Mouse (Mus musculus): ENCODE results near the gene G6pc3. TPM values are rescaled to one million over a fixed set of nuclear protein-coding genes. Genes with fewer than 3 reads are reported as not detected.

G6pc3 gene
- polyA plus RNA-seq, 1 experiment from 2014 or later, result 41.9 TPM

GRCm38 (mm10) chr11:102230006-102230741 lies 40.8 kb downstream of the G6pc3 start, which contains the start of gene Hdac5:
Hdac5 (minus strand) TSS chr11:102230166.
- ATAC-seq (ENCODE audit: insufficient number of reproducible peaks, low FRiP score, low TSS enrichment, low read depth), result peak; percentile 89
- peaks cover 5% of the 10 kb centered on the region; the same call in 1 of the 2 replicates for H3K27me3 ChIP-seq (ENCODE audit: control insufficient read depth, insufficient read depth, low read length)
- H3K4me1 ChIP-seq (ENCODE audit: control insufficient read depth, insufficient read depth, low read length), result peaks cover 24% of the 10 kb centered on the region; the same call in 1 of the 2 replicates
- no peaks in the 10 kb centered on the region for H3K9me3 ChIP-seq (ENCODE audit: control insufficient read depth, low read length)
- H3K4me3 ChIP-seq (ENCODE audit: low read depth, low read length), result peak within 1 kb of the TSS; percentile 75
- H3K9ac ChIP-seq (ENCODE audit: low read length), result peak within 1 kb of the TSS; percentile 74
- no peak within 1 kb of the TSS for H3K27ac ChIP-seq (replicated peaks; ENCODE audit: low read depth, low read length)
- DNase-seq (ENCODE audit: low spot score), result peak; percentile 99
- under 1% methylated on average over 47 of the region's 49 CpGs for WGBS
- peak within 1 kb of the TSS; percentile 75 for H3K4me2 ChIP-seq (ENCODE audit: low read depth, severe bottlenecking)
- no peaks in the 10 kb centered on the region for H3K36me3 ChIP-seq (ENCODE audit: control insufficient read depth, insufficient read depth, low read length)

GRCm38 (mm10) chr11:102236022-102236421 lies 46.6 kb downstream of the G6pc3 start:
- Histone ChIP-seq H3K9me3 (ENCODE audit: control insufficient read depth, low read length) (no peaks in the 10 kb centered on the region), H3K4me3 (ENCODE audit: low read depth, low read length) (no peak overlapping the region), H3K27me3 (ENCODE audit: control insufficient read depth, insufficient read depth, low read length) (no peaks in the 10 kb centered on the region), H3K27ac (replicated peaks; ENCODE audit: low read depth, low read length) (no peak overlapping the region), H3K4me1 (ENCODE audit: control insufficient read depth, insufficient read depth, low read length) (no peaks in the 10 kb centered on the region), H3K4me2 (ENCODE audit: low read depth, severe bottlenecking) (no peak overlapping the region), H3K36me3 (ENCODE audit: control insufficient read depth, insufficient read depth, low read length) (no peaks in the 10 kb centered on the region), H3K9ac (ENCODE audit: low read length) (no peak overlapping the region)
- WGBS, result 71% methylated on average over 2 of the region's 2 CpGs
- ATAC-seq (ENCODE audit: insufficient number of reproducible peaks, low FRiP score, low TSS enrichment, low read depth) (no peak), DNase-seq (ENCODE audit: low spot score) (no peak)

GRCm38 (mm10) chr11:102240636-102241035 lies 51.2 kb downstream of the G6pc3 start:
- Histone ChIP-seq H3K36me3 (ENCODE audit: control insufficient read depth, insufficient read depth, low read length) (no peaks in the 10 kb centered on the region), H3K9ac (ENCODE audit: low read length) (no peak overlapping the region), H3K4me1 (ENCODE audit: control insufficient read depth, insufficient read depth, low read length) (0 out of 2 replicates have a peak, but pooled peaks cover 3% of the 10 kb centered on the region), H3K27me3 (ENCODE audit: control insufficient read depth, insufficient read depth, low read length) (no peaks in the 10 kb centered on the region), H3K9me3 (ENCODE audit: control insufficient read depth, low read length) (no peaks in the 10 kb centered on the region), H3K4me2 (ENCODE audit: low read depth, severe bottlenecking) (no peak overlapping the region), H3K4me3 (ENCODE audit: low read depth, low read length) (no peak overlapping the region), H3K27ac (replicated peaks; ENCODE audit: low read depth, low read length) (no peak overlapping the region)
- WGBS, result 86% methylated on average over 6 of the region's 6 CpGs
- ATAC-seq (ENCODE audit: insufficient number of reproducible peaks, low FRiP score, low TSS enrichment, low read depth), result no peak
- DNase-seq (ENCODE audit: low spot score), result no peak

- H3K9me3 ChIP-seq (ENCODE audit: control insufficient read depth, low read length), result no peaks in the 10 kb centered on the region
- H3K4me1 ChIP-seq (ENCODE audit: control insufficient read depth, insufficient read depth, low read length), result 0 out of 2 replicates have a peak, but pooled peaks cover 3% of the 10 kb centered on the region
- no peaks in the 10 kb centered on the region for H3K36me3 ChIP-seq (ENCODE audit: control insufficient read depth, insufficient read depth, low read length)
- H3K4me2 ChIP-seq (ENCODE audit: low read depth, severe bottlenecking), result no peak overlapping the region
- 79% methylated on average over 5 of the region's 5 CpGs for WGBS
- DNase-seq (ENCODE audit: low spot score) (no peak), ATAC-seq (ENCODE audit: insufficient number of reproducible peaks, low FRiP score, low TSS enrichment, low read depth) (no peak)
- no peak overlapping the region for H3K27ac ChIP-seq (replicated peaks; ENCODE audit: low read depth, low read length)
- H3K4me3 ChIP-seq (ENCODE audit: low read depth, low read length), result no peak overlapping the region
- no peaks in the 10 kb centered on the region for H3K27me3 ChIP-seq (ENCODE audit: control insufficient read depth, insufficient read depth, low read length)
- no peak overlapping the region for H3K9ac ChIP-seq (ENCODE audit: low read length)
Observed at GRCm38 (mm10) chr11:102241246-102241645, 51.8 kb downstream of the G6pc3 start.

- H3K27me3 ChIP-seq (ENCODE audit: control insufficient read depth, insufficient read depth, low read length), result no peaks in the 10 kb centered on the region
- no peak overlapping the region for H3K4me2 ChIP-seq (ENCODE audit: low read depth, severe bottlenecking)
- ATAC-seq (ENCODE audit: insufficient number of reproducible peaks, low FRiP score, low TSS enrichment, low read depth) (no peak), DNase-seq (ENCODE audit: low spot score) (no peak)
- 48% methylated on average over 5 of the region's 5 CpGs for WGBS
- 0 out of 2 replicates have a peak, but pooled peaks cover 3% of the 10 kb centered on the region for H3K4me1 ChIP-seq (ENCODE audit: control insufficient read depth, insufficient read depth, low read length)
- no peaks in the 10 kb centered on the region for H3K36me3 ChIP-seq (ENCODE audit: control insufficient read depth, insufficient read depth, low read length)
- H3K9ac ChIP-seq (ENCODE audit: low read length), result no peak overlapping the region
- H3K27ac ChIP-seq (replicated peaks; ENCODE audit: low read depth, low read length), result no peak overlapping the region
- no peak overlapping the region for H3K4me3 ChIP-seq (ENCODE audit: low read depth, low read length)
- no peaks in the 10 kb centered on the region for H3K9me3 ChIP-seq (ENCODE audit: control insufficient read depth, low read length)
Observed at GRCm38 (mm10) chr11:102241874-102242273, 52.5 kb downstream of the G6pc3 start.

Small RNA genes lying within 50 kb of the gene (microRNA-seq; reads per million reads assigned to microRNA genes)
- 0.92 reads per million for gene Mir8101

Other genes with a start within 250 kb of the G6pc3 start
- gene Sost, start 222.6 kb upstream of the G6pc3 start, polyA plus RNA-seq (2014; fragmentation: Nextera tagmentation; extraction: Ambion mirVana), result 0.41 and 0.43 TPM in 2 replicates
- gene Cfap97d1, start 205.3 kb upstream of the G6pc3 start, polyA plus RNA-seq (2014; fragmentation: Nextera tagmentation; extraction: Ambion mirVana), result not detected in 2 replicates
- gene Dusp3, start 202.6 kb upstream of the G6pc3 start, polyA plus RNA-seq (2014; fragmentation: Nextera tagmentation; extraction: Ambion mirVana), result 9.8 and 11.3 TPM in 2 replicates
- gene Mpp3, start 161.2 kb upstream of the G6pc3 start, polyA plus RNA-seq (2014; fragmentation: Nextera tagmentation; extraction: Ambion mirVana), result 11.3 and 12.7 TPM in 2 replicates
- 0.35 and 0.47 TPM in 2 replicates for gene Cd300lg, start 148.1 kb upstream of the G6pc3 start, polyA plus RNA-seq (2014; fragmentation: Nextera tagmentation; extraction: Ambion mirVana)
- 9.1 and 10.7 TPM in 2 replicates for gene Mpp2, start 101.1 kb upstream of the G6pc3 start, polyA plus RNA-seq (2014; fragmentation: Nextera tagmentation; extraction: Ambion mirVana)
- gene Ppy, start 88.3 kb upstream of the G6pc3 start, polyA plus RNA-seq (2014; fragmentation: Nextera tagmentation; extraction: Ambion mirVana), result not detected in 2 replicates
- gene Pyy, start 81.8 kb upstream of the G6pc3 start, polyA plus RNA-seq (2014; fragmentation: Nextera tagmentation; extraction: Ambion mirVana), result not detected in 2 replicates
- 0.08 and 0.13 TPM in 2 replicates for gene Nags, start 44.1 kb upstream of the G6pc3 start, polyA plus RNA-seq (2014; fragmentation: Nextera tagmentation; extraction: Ambion mirVana)
- gene Tmem101, start 33.2 kb upstream of the G6pc3 start, polyA plus RNA-seq (2014; fragmentation: Nextera tagmentation; extraction: Ambion mirVana), result 39.3 and 41.2 TPM in 2 replicates
- gene Lsm12, start 4.3 kb upstream of the G6pc3 start, polyA plus RNA-seq (2014; fragmentation: Nextera tagmentation; extraction: Ambion mirVana), result 74.5 and 88.5 TPM in 2 replicates
- 21.3 and 24.0 TPM in 2 replicates for gene Hdac5, start 40.5 kb downstream of the G6pc3 start, polyA plus RNA-seq (2014; fragmentation: Nextera tagmentation; extraction: Ambion mirVana)
- 26.9 and 27.8 TPM in 2 replicates for gene BC030867, start 59.3 kb downstream of the G6pc3 start, polyA plus RNA-seq (2014; fragmentation: Nextera tagmentation; extraction: Ambion mirVana)
- gene Asb16, start 79.1 kb downstream of the G6pc3 start, polyA plus RNA-seq (2014; fragmentation: Nextera tagmentation; extraction: Ambion mirVana), result 0.13 and 0.33 TPM in 2 replicates
- 46.7 and 51.5 TPM in 2 replicates for gene Tmub2, start 95.3 kb downstream of the G6pc3 start, polyA plus RNA-seq (2014; fragmentation: Nextera tagmentation; extraction: Ambion mirVana)
- 20.0 and 22.1 TPM in 2 replicates for gene Atxn7l3, start 107.0 kb downstream of the G6pc3 start, polyA plus RNA-seq (2014; fragmentation: Nextera tagmentation; extraction: Ambion mirVana)
- 87.0 and 91.4 TPM in 2 replicates for gene Ubtf, start 130.1 kb downstream of the G6pc3 start, polyA plus RNA-seq (2014; fragmentation: Nextera tagmentation; extraction: Ambion mirVana)
- gene Slc4a1, start 176.6 kb downstream of the G6pc3 start, polyA plus RNA-seq (2014; fragmentation: Nextera tagmentation; extraction: Ambion mirVana), result 20.4 and 24.6 TPM in 2 replicates
- gene Rundc3a, start 203.8 kb downstream of the G6pc3 start, polyA plus RNA-seq (2014; fragmentation: Nextera tagmentation; extraction: Ambion mirVana), result 0.57 and 1.0 TPM in 2 replicates
- 166 and 180 TPM in 2 replicates for gene Slc25a39, start 218.3 kb downstream of the G6pc3 start, polyA plus RNA-seq (2014; fragmentation: Nextera tagmentation; extraction: Ambion mirVana)
- 58.8 and 60.5 TPM in 2 replicates for gene Grn, start 240.7 kb downstream of the G6pc3 start, polyA plus RNA-seq (2014; fragmentation: Nextera tagmentation; extraction: Ambion mirVana)

All from limb, embryonic 11.5 days (tissue).